Mouse (Mus musculus) brown adipose tissue, adult 24 weeks (tissue): ENCODE results near the gene Serpinb1b. TPM values are rescaled to one million over a fixed set of nuclear protein-coding genes. Genes with fewer than 3 reads are reported as not detected.

Source experiments
- H3K27ac ChIP-seq: fragments of 200-500 bp; replicated peaks from 2 replicates; pipeline ENCODE4 v1.5.1; 2012; ENCODE audit warnings: low read depth, mild to moderate bottlenecking, low read length
- H3K4me1 ChIP-seq: fragments of 200-500 bp; 2 replicates; pipeline ENCODE4 v1.6.1; 2012; ENCODE audit warnings: low read length, mixed read lengths; ENCODE audit not compliant: control insufficient read depth, insufficient read depth, insufficient read length
- H3K4me3 ChIP-seq: fragments of 200-500 bp; 2 replicates; pipeline ENCODE4 v1.5.1; 2012; ENCODE audit warnings: low read depth, mild to moderate bottlenecking, low read length, moderate library complexity; ENCODE audit not compliant: insufficient read depth
- polyA plus RNA-seq: library from polyadenylated mRNA; stranded (reverse); fragments of >200 nt; gene quantifications from 2 replicates; pipeline ENCODE4 v1.2.4, GENCODE M21; 2012; ENCODE audit not compliant: missing spikeins, insufficient read depth, insufficient read length

Serpinb1b gene
- polyA plus RNA-seq, 1 experiment, result not detected

GRCm38 (mm10) chr13:33080356-33080755, 2.0 kb downstream of the Serpinb1b start:
- Histone ChIP-seq H3K4me3 (no peak overlapping the region), H3K27ac (no peak overlapping the region), H3K4me1 (peaks cover 2% of the 10 kb centered on the region; the same call in 1 of the 2 replicates)

GRCm38 (mm10) chr13:33083834-33084233, 5.5 kb downstream of the Serpinb1b start:
- peaks cover 4% of the 10 kb centered on the region for H3K4me1 ChIP-seq
- no peak overlapping the region for H3K4me3 ChIP-seq
- H3K27ac ChIP-seq, result no peak overlapping the region

GRCm38 (mm10) chr13:33084975-33085694, 6.8 kb downstream of the Serpinb1b start:
- Histone ChIP-seq H3K4me1 (peaks cover 4% of the 10 kb centered on the region), H3K4me3 (no peak overlapping the region), H3K27ac (no peak overlapping the region)

GRCm38 (mm10) chr13:33085695-33086432, 7.5 kb downstream of the Serpinb1b start:
- H3K4me1 ChIP-seq, result peaks cover 4% of the 10 kb centered on the region
- H3K27ac ChIP-seq, result no peak overlapping the region
- no peak overlapping the region for H3K4me3 ChIP-seq

GRCm38 (mm10) chr13:33089566-33089965, 11.2 kb downstream of the Serpinb1b start:
- Histone ChIP-seq H3K27ac (no peak overlapping the region), H3K4me1 (peaks cover 4% of the 10 kb centered on the region), H3K4me3 (no peak overlapping the region)

- H3K4me1 ChIP-seq, result peaks cover 2% of the 10 kb centered on the region; the same call in 1 of the 2 replicates
Observed at GRCm38 (mm10) chr13:33090546-33090945, 12.2 kb downstream of the Serpinb1b start.

GRCm38 (mm10) chr13:33091306-33091705, 12.9 kb downstream of the Serpinb1b start:
- 0 out of 2 replicates have a peak, but pooled peaks cover under 1% of the 10 kb centered on the region for H3K4me1 ChIP-seq

More at GRCm38 (mm10) chr13:33090546-33090945, 12.2 kb downstream of the Serpinb1b start:
- Histone ChIP-seq H3K4me3 (no peak overlapping the region), H3K27ac (no peak overlapping the region)

GRCm38 (mm10) chr13:33095575-33095974, 17.2 kb downstream of the Serpinb1b start:
- H3K4me3 ChIP-seq, result no peak overlapping the region
- no peak overlapping the region for H3K27ac ChIP-seq
- no peaks in the 10 kb centered on the region for H3K4me1 ChIP-seq

More at GRCm38 (mm10) chr13:33091306-33091705, 12.9 kb downstream of the Serpinb1b start:
- Histone ChIP-seq H3K27ac (no peak overlapping the region), H3K4me3 (no peak overlapping the region)

GRCm38 (mm10) chr13:33105626-33106025, 27.3 kb downstream of the Serpinb1b start:
- Histone ChIP-seq H3K27ac (no peak overlapping the region), H3K4me1 (no peaks in the 10 kb centered on the region), H3K4me3 (no peak overlapping the region)

GRCm38 (mm10) chr13:33113054-33113453, 34.7 kb downstream of the Serpinb1b start:
- H3K4me3 ChIP-seq, result no peak overlapping the region
- H3K4me1 ChIP-seq, result no peaks in the 10 kb centered on the region
- no peak overlapping the region for H3K27ac ChIP-seq

- no peak overlapping the region for H3K4me3 ChIP-seq
- H3K4me1 ChIP-seq, result no peaks in the 10 kb centered on the region
- no peak overlapping the region for H3K27ac ChIP-seq
Observed at GRCm38 (mm10) chr13:33137717-33138116, 59.3 kb downstream of the Serpinb1b start.

GRCm38 (mm10) chr13:33141435-33141834, 63.1 kb downstream of the Serpinb1b start:
- no peaks in the 10 kb centered on the region for H3K4me1 ChIP-seq
- no peak overlapping the region for H3K27ac ChIP-seq
- no peak overlapping the region for H3K4me3 ChIP-seq

Other genes with a start within 250 kb of the Serpinb1b start
- 2.0 and 4.4 TPM in 2 replicates for gene Serpinb1a, start 227.4 kb upstream of the Serpinb1b start, polyA plus RNA-seq
- not detected in 2 replicates for gene Serpinb1c, start 180.4 kb upstream of the Serpinb1b start, polyA plus RNA-seq
- gene Serpinb6b, start 113.4 kb upstream of the Serpinb1b start, polyA plus RNA-seq, result 1.2 and 2.9 TPM in 2 replicates
- gene Serpinb9, start 75.3 kb upstream of the Serpinb1b start, polyA plus RNA-seq, result 6.1 and 9.8 TPM in 2 replicates
- not detected in 2 replicates for gene Serpinb9b, start 51.2 kb upstream of the Serpinb1b start, polyA plus RNA-seq
- gene Serpinb9c, start 81.2 kb downstream of the Serpinb1b start, polyA plus RNA-seq, result not detected in 2 replicates
- gene Serpinb9d, start 114.4 kb downstream of the Serpinb1b start, polyA plus RNA-seq, result not detected in 2 replicates
- gene Serpinb9e, start 171.0 kb downstream of the Serpinb1b start, polyA plus RNA-seq, result not detected in 2 replicates
- not detected in 2 replicates for gene Serpinb9f, start 245.5 kb downstream of the Serpinb1b start, polyA plus RNA-seq